Mouse (Mus musculus): ENCODE data around the gene Olfr410. TPM values are rescaled to one million over a fixed set of nuclear protein-coding genes. Genes with fewer than 3 reads are reported as not detected.

The Olfr410 gene
- polyA plus RNA-seq (2015; fragmentation: Nextera tagmentation; extraction: Ambion mirVana): not detected in 2 replicates

- no peak within 1 kb of the TSS for H3K4me3 ChIP-seq (ENCODE audit: low read length)
- no peaks in the 10 kb centered on the region for H3K4me1 ChIP-seq (ENCODE audit: insufficient read depth, low read length)
- no peak for ATAC-seq (ENCODE audit: low FRiP score, low TSS enrichment)
- no peak within 1 kb of the TSS for H3K9ac ChIP-seq (replicated peaks; ENCODE audit: low read length)
- no peaks in the 10 kb centered on the region for H3K9me3 ChIP-seq (ENCODE audit: low read length)
- no peak within 1 kb of the TSS for H3K4me2 ChIP-seq (replicated peaks; ENCODE audit: low read depth, low read length)
- H3K27ac ChIP-seq (ENCODE audit: low read length): no peak within 1 kb of the TSS
- no peaks in the 10 kb centered on the region for H3K36me3 ChIP-seq (ENCODE audit: insufficient read depth, low read length)
- WGBS: 86% methylated on average over 6 of the region's 6 CpGs
- no peaks in the 10 kb centered on the region for H3K27me3 ChIP-seq (ENCODE audit: insufficient read depth, low read length)
Observed at GRCm38 (mm10) chr11:74337931-74338330, at the start of gene Olfr410. Gene Olfr410 (minus strand): TSS chr11:74338031.

DNA sequence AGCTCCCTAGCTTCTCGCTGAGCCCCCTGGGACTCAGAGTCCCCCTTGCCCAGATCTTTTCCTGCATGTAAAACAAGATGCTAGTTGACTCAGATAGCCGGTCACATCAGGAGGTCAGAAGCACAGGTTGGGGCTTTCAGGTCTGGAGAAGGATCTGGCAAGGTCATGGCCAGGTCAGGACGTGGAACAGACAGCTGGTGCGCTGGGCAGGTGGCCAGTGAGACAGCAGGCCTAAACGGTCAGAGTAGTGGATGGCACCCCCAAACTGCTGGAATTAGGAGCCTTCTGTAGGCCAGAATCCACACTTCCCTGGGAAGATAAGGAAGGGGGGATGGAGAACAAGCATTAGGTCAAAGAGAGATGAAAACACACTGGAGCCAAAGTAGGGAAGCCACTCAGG, 49.4 kb upstream of the Olfr410 start:
- no peak for ATAC-seq (ENCODE audit: low FRiP score, low TSS enrichment)
- Histone ChIP-seq H3K36me3 (ENCODE audit: insufficient read depth, low read length) (no peaks in the 10 kb centered on the region), H3K27ac (ENCODE audit: low read length) (no peak overlapping the region), H3K4me3 (ENCODE audit: low read length) (no peak overlapping the region), H3K27me3 (ENCODE audit: insufficient read depth, low read length) (no peaks in the 10 kb centered on the region), H3K9ac (replicated peaks; ENCODE audit: low read length) (no peak overlapping the region), H3K4me2 (replicated peaks; ENCODE audit: low read depth, low read length) (no peak overlapping the region), H3K9me3 (ENCODE audit: low read length) (no peaks in the 10 kb centered on the region), H3K4me1 (ENCODE audit: insufficient read depth, low read length) (0 out of 2 replicates have a peak, but pooled peaks cover 5% of the 10 kb centered on the region)
- WGBS: 83% methylated on average over 5 of the region's 5 CpGs

GRCm38 (mm10) chr11:74385674-74386073, 47.8 kb upstream of the Olfr410 start:
- no peaks in the 10 kb centered on the region for H3K27me3 ChIP-seq (ENCODE audit: insufficient read depth, low read length)
- H3K9ac ChIP-seq (replicated peaks; ENCODE audit: low read length): no peak overlapping the region
- no peak overlapping the region for H3K4me2 ChIP-seq (replicated peaks; ENCODE audit: low read depth, low read length)
- H3K4me1 ChIP-seq (ENCODE audit: insufficient read depth, low read length): 0 out of 2 replicates have a peak, but pooled peaks cover 5% of the 10 kb centered on the region
- H3K9me3 ChIP-seq (ENCODE audit: low read length): no peaks in the 10 kb centered on the region
- no peak overlapping the region for H3K27ac ChIP-seq (ENCODE audit: low read length)
- no peak for ATAC-seq (ENCODE audit: low FRiP score, low TSS enrichment)
- no peak overlapping the region for H3K4me3 ChIP-seq (ENCODE audit: low read length)
- no peaks in the 10 kb centered on the region for H3K36me3 ChIP-seq (ENCODE audit: insufficient read depth, low read length)
- 54% methylated on average over 9 of the region's 9 CpGs for WGBS

DNA sequence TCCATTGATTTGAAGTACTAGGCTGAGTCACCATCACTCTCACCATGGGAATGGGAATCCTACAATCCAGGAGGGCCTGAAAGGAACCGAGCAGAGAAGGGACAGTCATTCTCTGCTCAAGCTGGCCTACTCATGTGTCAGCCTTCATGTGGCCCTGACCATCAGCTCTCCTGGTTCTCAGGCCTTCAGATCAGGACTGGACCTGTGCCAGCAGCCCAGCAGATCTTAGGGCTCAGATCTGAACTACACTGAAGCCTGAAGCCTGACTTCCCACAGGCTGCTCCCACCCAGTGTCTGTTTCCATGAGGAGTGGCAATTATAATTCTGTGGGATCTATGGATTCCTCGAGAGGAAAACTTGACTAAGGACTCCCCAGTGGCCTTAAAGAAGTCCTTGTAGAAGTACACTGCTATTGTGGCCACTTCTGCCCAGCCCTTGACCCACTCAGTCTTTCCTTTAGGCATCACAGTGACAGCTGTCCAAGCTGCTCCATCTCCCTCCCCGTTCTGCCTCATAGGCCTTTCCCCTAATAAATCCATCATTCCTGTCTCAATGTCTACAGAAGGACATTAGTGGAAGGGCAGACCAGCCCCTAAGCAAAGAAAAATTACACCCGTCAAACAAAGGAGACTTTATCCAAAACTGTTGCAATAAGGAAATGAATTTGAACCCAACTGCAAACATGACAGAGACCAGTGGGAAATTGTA, 41.5 kb upstream of the Olfr410 start:
- Histone ChIP-seq H3K4me2 (replicated peaks; ENCODE audit: low read depth, low read length) (no peak overlapping the region), H3K9ac (replicated peaks; ENCODE audit: low read length) (no peak overlapping the region), H3K27ac (ENCODE audit: low read length) (no peak overlapping the region), H3K27me3 (ENCODE audit: insufficient read depth, low read length) (no peaks in the 10 kb centered on the region), H3K36me3 (ENCODE audit: insufficient read depth, low read length) (no peaks in the 10 kb centered on the region), H3K9me3 (ENCODE audit: low read length) (no peaks in the 10 kb centered on the region), H3K4me1 (ENCODE audit: insufficient read depth, low read length) (no peaks in the 10 kb centered on the region), H3K4me3 (ENCODE audit: low read length) (no peak overlapping the region)
- no peak for ATAC-seq (ENCODE audit: low FRiP score, low TSS enrichment)
- WGBS: 66% methylated on average over 4 of the region's 4 CpGs

DNA sequence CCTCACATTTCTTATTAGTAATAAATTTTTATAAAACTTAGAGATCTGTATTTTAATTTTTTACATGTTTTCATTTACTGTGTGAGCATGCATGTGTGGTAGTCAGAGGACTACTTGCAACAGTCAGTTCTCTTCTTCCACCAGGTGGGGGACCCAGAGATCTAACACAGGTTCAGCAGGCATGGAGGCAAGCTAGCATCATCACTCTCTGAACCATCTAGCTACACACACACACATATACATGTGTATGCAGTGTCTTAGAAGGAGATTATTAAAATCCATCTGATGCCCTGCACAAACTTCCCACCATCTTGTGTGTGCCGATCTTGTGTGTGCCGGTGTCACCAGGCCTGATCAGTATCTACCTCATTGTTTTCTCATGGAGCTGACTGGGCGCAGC, 39.0 kb upstream of the Olfr410 start:
- WGBS: 70% methylated on average over 3 of the region's 3 CpGs
- no peaks in the 10 kb centered on the region for H3K9me3 ChIP-seq (ENCODE audit: low read length)
- H3K36me3 ChIP-seq (ENCODE audit: insufficient read depth, low read length): no peaks in the 10 kb centered on the region
- no peak overlapping the region for H3K4me3 ChIP-seq (ENCODE audit: low read length)
- no peak overlapping the region for H3K27ac ChIP-seq (ENCODE audit: low read length)
- no peaks in the 10 kb centered on the region for H3K4me1 ChIP-seq (ENCODE audit: insufficient read depth, low read length)
- no peak overlapping the region for H3K9ac ChIP-seq (replicated peaks; ENCODE audit: low read length)
- no peak for ATAC-seq (ENCODE audit: low FRiP score, low TSS enrichment)
- H3K27me3 ChIP-seq (ENCODE audit: insufficient read depth, low read length): 0 out of 2 replicates have a peak, but pooled peaks cover 3% of the 10 kb centered on the region
- no peak overlapping the region for H3K4me2 ChIP-seq (replicated peaks; ENCODE audit: low read depth, low read length)

DNA sequence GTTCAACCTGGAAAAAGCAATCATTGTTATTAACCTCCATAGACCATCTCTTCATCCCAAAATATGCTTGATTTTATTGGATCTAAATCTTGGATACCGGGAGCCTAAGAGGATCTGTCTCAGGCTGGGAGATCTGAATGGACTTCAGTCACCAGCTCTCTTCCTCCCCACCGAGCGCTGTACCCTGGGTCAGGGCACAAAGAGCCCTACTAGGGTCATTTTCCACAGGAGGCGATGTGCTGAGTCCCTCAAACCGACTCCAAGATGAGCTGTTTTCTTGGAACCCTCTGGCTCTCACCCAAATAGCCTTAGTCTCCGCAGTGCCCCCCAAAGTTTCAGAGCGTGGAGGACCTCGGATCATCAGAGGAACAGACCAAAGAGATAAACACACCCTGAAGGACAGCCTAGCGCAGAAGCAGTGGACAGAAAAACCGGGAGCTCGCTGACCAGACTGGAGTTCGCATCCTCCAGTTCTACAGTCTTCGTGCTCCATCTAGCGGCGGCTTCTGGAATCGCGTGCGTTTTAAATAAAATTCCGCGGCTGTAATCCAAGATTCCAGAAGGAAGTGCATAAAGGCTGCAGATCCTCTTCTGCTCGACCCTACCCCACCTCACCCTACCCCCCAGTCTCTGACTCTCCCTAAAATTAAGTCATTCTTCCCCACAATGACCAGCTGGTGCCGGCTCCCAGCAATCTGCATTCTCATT, 33.7 kb upstream of the Olfr410 start:
- Histone ChIP-seq H3K36me3 (ENCODE audit: insufficient read depth, low read length) (no peaks in the 10 kb centered on the region), H3K9me3 (ENCODE audit: low read length) (no peaks in the 10 kb centered on the region), H3K4me3 (ENCODE audit: low read length) (no peak overlapping the region), H3K27ac (ENCODE audit: low read length) (no peak overlapping the region), H3K4me2 (replicated peaks; ENCODE audit: low read depth, low read length) (no peak overlapping the region), H3K27me3 (ENCODE audit: insufficient read depth, low read length) (peaks cover 8% of the 10 kb centered on the region; the same call in 1 of the 2 replicates), H3K9ac (replicated peaks; ENCODE audit: low read length) (no peak overlapping the region), H3K4me1 (ENCODE audit: insufficient read depth, low read length) (no peaks in the 10 kb centered on the region)
- ATAC-seq (ENCODE audit: low FRiP score, low TSS enrichment): peak; percentile 82
- 12% methylated on average over 22 of the region's 22 CpGs for WGBS

DNA sequence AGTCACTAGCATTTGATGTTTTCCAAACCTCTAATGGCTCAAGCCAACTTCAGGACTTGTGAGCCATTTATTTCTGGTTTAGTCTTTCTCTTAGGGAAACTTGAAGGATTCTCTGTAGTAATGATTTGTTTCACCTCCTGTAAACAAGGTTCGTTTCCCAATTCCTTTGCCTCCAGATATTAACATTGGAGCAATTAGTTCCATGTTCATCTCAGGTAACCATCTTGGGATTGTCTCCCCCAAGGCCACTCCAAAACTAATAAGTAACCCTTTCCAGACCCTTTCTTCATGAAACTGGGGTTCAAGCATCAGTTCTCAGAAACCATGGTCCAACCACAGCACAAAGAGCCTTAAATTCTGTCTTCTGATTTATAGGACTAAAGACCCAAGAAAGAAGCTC, 23.9 kb upstream of the Olfr410 start, which contains the start of gene Olfr412:
Gene Olfr412 (plus strand): TSS at position 301 of the 400 bp plus-strand sequence.
- no peak within 1 kb of the TSS for H3K27ac ChIP-seq (ENCODE audit: low read length)
- no peaks in the 10 kb centered on the region for H3K4me1 ChIP-seq (ENCODE audit: insufficient read depth, low read length)
- WGBS: 79% methylated on average over 1 of the region's 1 CpGs
- no peak within 1 kb of the TSS for H3K4me2 ChIP-seq (replicated peaks; ENCODE audit: low read depth, low read length)
- ATAC-seq (ENCODE audit: low FRiP score, low TSS enrichment): no peak
- no peak within 1 kb of the TSS for H3K9ac ChIP-seq (replicated peaks; ENCODE audit: low read length)
- H3K4me3 ChIP-seq (ENCODE audit: low read length): no peak within 1 kb of the TSS
- no peaks in the 10 kb centered on the region for H3K36me3 ChIP-seq (ENCODE audit: insufficient read depth, low read length)
- H3K27me3 ChIP-seq (ENCODE audit: insufficient read depth, low read length): no peaks in the 10 kb centered on the region
- H3K9me3 ChIP-seq (ENCODE audit: low read length): peaks cover 4% of the 10 kb centered on the region; the same call in 1 of the 2 replicates

DNA sequence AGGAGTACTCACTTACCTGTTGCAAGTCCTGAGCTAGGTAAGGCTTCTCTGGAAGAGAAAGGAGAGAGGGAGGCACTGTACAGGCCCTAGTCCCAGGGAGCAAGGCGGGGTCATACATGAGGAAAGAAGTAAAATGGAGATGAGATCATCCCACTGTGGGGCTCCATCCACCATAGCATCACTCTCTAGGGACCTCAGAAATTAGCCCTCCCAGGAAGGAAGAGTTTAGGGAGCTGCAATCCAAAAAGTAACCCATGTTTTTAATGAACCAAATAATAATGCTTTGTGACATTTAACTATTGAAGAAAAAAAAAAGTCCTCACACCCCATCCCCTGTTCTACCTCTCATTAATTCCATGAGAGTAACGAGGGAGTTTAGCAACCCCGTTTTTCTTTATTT, 14.7 kb upstream of the Olfr410 start, which contains the start of gene Olfr411:
Gene Olfr411 (minus strand): TSS at position 101 of the 400 bp plus-strand sequence.
- ATAC-seq (ENCODE audit: low FRiP score, low TSS enrichment): no peak
- Histone ChIP-seq H3K9me3 (ENCODE audit: low read length) (no peaks in the 10 kb centered on the region), H3K27ac (ENCODE audit: low read length) (no peak within 1 kb of the TSS), H3K4me1 (ENCODE audit: insufficient read depth, low read length) (no peaks in the 10 kb centered on the region), H3K36me3 (ENCODE audit: insufficient read depth, low read length) (no peaks in the 10 kb centered on the region), H3K4me3 (ENCODE audit: low read length) (no peak within 1 kb of the TSS), H3K4me2 (replicated peaks; ENCODE audit: low read depth, low read length) (no peak within 1 kb of the TSS), H3K27me3 (ENCODE audit: insufficient read depth, low read length) (no peaks in the 10 kb centered on the region), H3K9ac (replicated peaks; ENCODE audit: low read length) (no peak within 1 kb of the TSS)
- 79% methylated on average over 3 of the region's 3 CpGs for WGBS

DNA sequence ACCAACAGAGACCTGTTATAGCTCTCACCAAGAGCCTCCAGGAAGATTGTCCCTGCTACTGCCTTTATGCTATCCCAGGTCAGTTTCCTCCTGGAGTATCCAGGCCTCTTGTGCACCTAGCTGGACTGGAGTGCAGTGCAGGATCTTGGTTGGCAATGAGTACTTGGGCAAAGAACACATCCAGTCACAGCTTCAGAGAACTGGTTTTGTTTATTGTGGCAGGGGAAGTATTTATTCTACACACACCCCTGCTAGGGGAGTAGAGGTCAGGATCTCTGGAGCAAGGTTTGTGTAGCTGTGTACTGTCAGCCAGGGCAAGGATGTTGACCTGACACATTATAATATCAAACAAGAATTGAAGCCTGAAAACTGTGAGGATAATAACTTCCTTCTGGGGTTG, 9.1 kb downstream of the Olfr410 start:
- no peak for ATAC-seq (ENCODE audit: low FRiP score, low TSS enrichment)
- Histone ChIP-seq H3K9ac (replicated peaks; ENCODE audit: low read length) (no peak overlapping the region), H3K27ac (ENCODE audit: low read length) (no peak overlapping the region), H3K27me3 (ENCODE audit: insufficient read depth, low read length) (no peaks in the 10 kb centered on the region), H3K4me3 (ENCODE audit: low read length) (no peak overlapping the region), H3K9me3 (ENCODE audit: low read length) (no peaks in the 10 kb centered on the region), H3K4me2 (replicated peaks; ENCODE audit: low read depth, low read length) (no peak overlapping the region), H3K4me1 (ENCODE audit: insufficient read depth, low read length) (no peaks in the 10 kb centered on the region), H3K36me3 (ENCODE audit: insufficient read depth, low read length) (no peaks in the 10 kb centered on the region)

GRCm38 (mm10) chr11:74326044-74326443, 11.8 kb downstream of the Olfr410 start:
- no peak overlapping the region for H3K27ac ChIP-seq (ENCODE audit: low read length)
- H3K4me2 ChIP-seq (replicated peaks; ENCODE audit: low read depth, low read length): no peak overlapping the region
- H3K9me3 ChIP-seq (ENCODE audit: low read length): no peaks in the 10 kb centered on the region
- H3K4me3 ChIP-seq (ENCODE audit: low read length): no peak overlapping the region
- 82% methylated on average over 2 of the region's 2 CpGs for WGBS
- no peaks in the 10 kb centered on the region for H3K27me3 ChIP-seq (ENCODE audit: insufficient read depth, low read length)
- no peaks in the 10 kb centered on the region for H3K4me1 ChIP-seq (ENCODE audit: insufficient read depth, low read length)
- ATAC-seq (ENCODE audit: low FRiP score, low TSS enrichment): no peak
- no peak overlapping the region for H3K9ac ChIP-seq (replicated peaks; ENCODE audit: low read length)
- no peaks in the 10 kb centered on the region for H3K36me3 ChIP-seq (ENCODE audit: insufficient read depth, low read length)

Measured in kidney, embryonic 16.5 days (tissue).